Mouse (Mus musculus) neural tube, embryonic 15.5 days (tissue): ENCODE data around the gene Tmem184a. TPM values are rescaled to one million over a fixed set of nuclear protein-coding genes. Genes with fewer than 3 reads are reported as not detected.
A peak's percentile ranks its signal among the peaks of the same experiment; 100 is the strongest.

Source experiments
- ATAC-seq: fragments of 200-750 bp; cut with Nextera tagmentation; 2 replicates; pipeline ENCODE4 v1.8.0; 2017; ENCODE audit warnings: mild to moderate bottlenecking, moderate TSS enrichment, moderate library complexity; ENCODE audit not compliant: low FRiP score
- H3K27ac ChIP-seq: fragments of 300-500 bp; sonication (generic); replicated peaks from 2 replicates; pipeline ENCODE4 v1.5.1; 2015; ENCODE audit warnings: mild to moderate bottlenecking, inconsistent platforms
- H3K27me3 ChIP-seq: fragments of 300-500 bp; sonication (generic); replicated peaks from 2 replicates; pipeline ENCODE4 v1.6.1; 2015; ENCODE audit warnings: inconsistent platforms
- H3K36me3 ChIP-seq: fragments of 300-500 bp; sonication (generic); 2 replicates; pipeline ENCODE4 v1.6.1; 2015; ENCODE audit warnings: inconsistent platforms
- H3K4me1 ChIP-seq: fragments of 300-500 bp; sonication (generic); 2 replicates; pipeline ENCODE4 v1.6.1; 2015; ENCODE audit warnings: inconsistent platforms
- H3K4me2 ChIP-seq: fragments of 300-500 bp; sonication (generic); 2 replicates; pipeline ENCODE4 v1.6.1; 2015; ENCODE audit warnings: inconsistent platforms, mild to moderate bottlenecking, moderate library complexity
- H3K4me3 ChIP-seq: fragments of 300-500 bp; sonication (generic); replicated peaks from 2 replicates; pipeline ENCODE4 v1.5.1; 2015; ENCODE audit warnings: mild to moderate bottlenecking, inconsistent platforms
- H3K9ac ChIP-seq: fragments of 300-500 bp; sonication (generic); replicated peaks from 2 replicates; pipeline ENCODE4 v1.6.1; 2015; ENCODE audit warnings: mild to moderate bottlenecking, inconsistent platforms
- H3K9me3 ChIP-seq: fragments of 300-500 bp; sonication (generic); replicated peaks from 2 replicates; pipeline ENCODE4 v1.6.1; 2016; ENCODE audit warnings: inconsistent platforms
- WGBS: fragments of 180-500 bp; shearing (Covaris S2); methylation state at CpG from one replicate; pipeline ENCODE4 v1.1.7; 2015; ENCODE audit warnings: mixed read lengths; 5-methylcytosine and 5-hydroxymethylcytosine counted together
- polyA plus RNA-seq: library from polyadenylated mRNA; unstranded; fragments of >200 nt; fragmentation: Nextera tagmentation; extraction: Ambion mirVana; gene quantifications from 2 replicates; pipeline ENCODE4 v1.2.1, GENCODE M21; 2015

Gene Tmem184a
- polyA plus RNA-seq, 1 experiment from 2014 or later = 0.20 TPM

GRCm38 (mm10) chr5:139791227-139792158, 28.2 kb downstream of the Tmem184a start, which contains the start of gene Mafk:
Gene Mafk (plus strand): TSS chr5:139791513.
- Histone ChIP-seq H3K9ac (peak within 1 kb of the TSS; percentile 52), H3K27ac (peak within 1 kb of the TSS; percentile 64), H3K4me1 (peaks cover 39% of the 10 kb centered on the region), H3K4me2 (peak within 1 kb of the TSS; percentile 100), H3K4me3 (peak within 1 kb of the TSS; percentile 80), H3K9me3 (no peaks in the 10 kb centered on the region), H3K36me3 (no peaks in the 10 kb centered on the region), H3K27me3 (no peaks in the 10 kb centered on the region)
- ATAC-seq = peak; percentile 85
- under 1% methylated on average over 92 of the region's 92 CpGs for WGBS

DNA sequence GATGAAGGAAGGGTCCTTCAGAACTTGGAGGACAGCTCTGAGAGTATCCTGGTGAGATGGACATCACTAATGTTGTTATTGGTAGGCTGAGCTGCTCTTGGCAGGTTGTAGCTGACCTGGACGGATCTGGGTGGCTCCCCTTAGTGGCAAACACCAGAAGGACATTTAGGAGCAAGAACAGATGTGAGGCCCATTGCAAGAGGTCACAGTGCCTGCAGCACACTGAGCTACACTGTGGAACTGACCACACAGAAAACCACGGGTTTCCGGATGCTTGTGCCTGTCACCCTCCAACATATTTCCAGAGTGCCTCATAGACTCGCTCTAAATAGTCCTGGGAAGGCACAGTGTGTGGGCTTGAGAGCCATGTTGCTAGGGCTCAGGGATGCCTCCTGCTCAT, 30.3 kb downstream of the Tmem184a start:
- no peak overlapping the region for H3K4me3 ChIP-seq
- H3K9ac ChIP-seq = no peak overlapping the region
- no peaks in the 10 kb centered on the region for H3K9me3 ChIP-seq
- peaks cover 24% of the 10 kb centered on the region for H3K4me1 ChIP-seq
- whole genome bisulfite sequencing = 61% methylated on average over 4 of the region's 4 CpGs
- no peaks in the 10 kb centered on the region for H3K36me3 ChIP-seq
- ATAC-seq = no peak
- H3K27me3 ChIP-seq = no peaks in the 10 kb centered on the region
- no peak overlapping the region for H3K27ac ChIP-seq
- no peak overlapping the region for H3K4me2 ChIP-seq

GRCm38 (mm10) chr5:139781406-139781805, 38.3 kb downstream of the Tmem184a start:
- Histone ChIP-seq H3K4me1 (no peaks in the 10 kb centered on the region), H3K9ac (no peak overlapping the region)

GRCm38 (mm10) chr5:139776966-139777365, 42.8 kb downstream of the Tmem184a start:
- no peaks in the 10 kb centered on the region for H3K27me3 ChIP-seq
- H3K4me2 ChIP-seq = no peak overlapping the region
- no peak for ATAC-seq
- H3K36me3 ChIP-seq = peaks cover 16% of the 10 kb centered on the region
- H3K4me1 ChIP-seq = peaks cover 14% of the 10 kb centered on the region
- 85% methylated on average over 5 of the region's 5 CpGs for WGBS
- H3K27ac ChIP-seq = no peak overlapping the region
- no peak overlapping the region for H3K4me3 ChIP-seq
- H3K9me3 ChIP-seq = no peaks in the 10 kb centered on the region
- no peak overlapping the region for H3K9ac ChIP-seq

More at GRCm38 (mm10) chr5:139781406-139781805, 38.3 kb downstream of the Tmem184a start:
- no peaks in the 10 kb centered on the region for H3K27me3 ChIP-seq
- 82% methylated on average over 8 of the region's 8 CpGs for WGBS
- no peak overlapping the region for H3K4me2 ChIP-seq
- no peaks in the 10 kb centered on the region for H3K9me3 ChIP-seq
- no peak overlapping the region for H3K27ac ChIP-seq
- no peak for ATAC-seq
- H3K4me3 ChIP-seq = no peak overlapping the region
- H3K36me3 ChIP-seq = no peaks in the 10 kb centered on the region

DNA sequence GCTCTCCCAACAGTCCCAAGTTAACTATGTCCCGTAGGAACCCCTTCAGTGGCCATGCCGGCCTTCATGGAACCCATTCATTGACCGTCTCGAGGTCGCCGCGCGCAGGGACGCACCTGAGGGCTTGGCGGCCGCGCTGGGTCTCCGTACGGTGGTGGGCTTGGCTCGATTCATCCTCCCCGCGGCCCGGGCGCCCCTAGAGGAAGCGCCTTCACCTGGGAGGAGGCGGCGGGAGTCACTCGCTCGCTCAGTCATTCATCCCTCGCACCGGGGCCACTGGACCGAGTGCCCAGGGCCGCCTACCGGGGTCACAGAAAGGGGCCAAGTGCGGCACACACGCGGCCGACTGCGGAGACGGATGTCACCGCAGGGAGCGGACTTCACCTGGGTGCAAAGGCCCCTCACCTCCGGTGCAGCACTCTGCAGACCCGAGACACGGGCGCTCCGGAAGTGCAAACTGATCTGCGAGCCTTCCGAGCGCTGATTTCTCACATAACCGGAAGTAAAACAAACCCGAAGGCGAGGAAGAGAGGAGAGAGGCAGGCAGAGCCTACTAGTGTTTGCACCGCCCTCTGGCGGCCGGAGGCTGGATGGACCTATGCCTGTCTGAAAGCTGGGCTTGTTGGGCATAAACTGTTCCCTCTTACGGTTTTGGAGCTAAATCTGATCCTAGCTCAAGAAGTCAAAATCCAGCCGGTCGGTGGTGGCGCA, 44.3 kb downstream of the Tmem184a start, which contains the start of gene Ints1:
Gene Ints1 (minus strand): TSS at position 459 of the 711 bp plus-strand sequence.
- H3K27ac ChIP-seq = peak within 1 kb of the TSS; percentile 72

DNA sequence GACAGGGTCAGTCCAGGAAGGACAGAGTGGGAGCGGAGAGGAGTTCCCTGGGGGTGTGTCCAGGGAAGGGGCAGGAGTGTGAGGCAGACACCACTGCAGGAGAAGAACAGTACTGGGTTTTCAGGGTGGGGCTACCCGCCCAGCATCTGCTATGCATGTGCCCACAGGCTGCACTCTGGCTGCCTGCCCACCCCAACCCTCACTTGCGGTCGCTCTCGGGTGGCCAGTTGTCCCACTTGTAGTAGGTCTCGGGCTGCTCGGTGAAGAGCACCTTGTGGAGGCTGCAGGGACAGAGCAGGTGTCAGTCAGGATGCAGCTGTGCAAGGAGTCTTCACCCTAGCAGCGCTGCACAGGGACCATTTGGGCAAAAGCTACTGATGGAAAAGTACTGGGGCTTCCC, 51.5 kb downstream of the Tmem184a start:
- Histone ChIP-seq H3K27me3 (no peaks in the 10 kb centered on the region), H3K27ac (no peak overlapping the region), H3K4me2 (no peak overlapping the region), H3K36me3 (peaks cover 94% of the 10 kb centered on the region), H3K9me3 (no peaks in the 10 kb centered on the region), H3K9ac (no peak overlapping the region), H3K4me3 (no peak overlapping the region), H3K4me1 (no peaks in the 10 kb centered on the region)
- 94% methylated on average over 8 of the region's 8 CpGs for WGBS
- no peak for ATAC-seq

More for the DNA sequence above, 44.3 kb downstream of the Tmem184a start, which contains the start of gene Ints1:
- Histone ChIP-seq H3K4me3 (peak within 1 kb of the TSS; percentile 97), H3K4me1 (peaks cover 14% of the 10 kb centered on the region), H3K9ac (peak within 1 kb of the TSS; percentile 83), H3K27me3 (no peaks in the 10 kb centered on the region), H3K36me3 (peaks cover 32% of the 10 kb centered on the region), H3K9me3 (no peaks in the 10 kb centered on the region), H3K4me2 (peak within 1 kb of the TSS; percentile 94)
- peak; percentile 87 for ATAC-seq
- WGBS = under 1% methylated on average over 55 of the region's 55 CpGs

GRCm38 (mm10) chr5:139764296-139764695, 55.4 kb downstream of the Tmem184a start:
- H3K36me3 ChIP-seq = peaks cover 95% of the 10 kb centered on the region
- no peak overlapping the region for H3K4me3 ChIP-seq
- 80% methylated on average over 11 of the region's 11 CpGs for WGBS
- no peaks in the 10 kb centered on the region for H3K27me3 ChIP-seq
- no peak overlapping the region for H3K9ac ChIP-seq
- no peak overlapping the region for H3K4me2 ChIP-seq
- no peak for ATAC-seq
- no peaks in the 10 kb centered on the region for H3K9me3 ChIP-seq
- no peaks in the 10 kb centered on the region for H3K4me1 ChIP-seq
- H3K27ac ChIP-seq = no peak overlapping the region

DNA sequence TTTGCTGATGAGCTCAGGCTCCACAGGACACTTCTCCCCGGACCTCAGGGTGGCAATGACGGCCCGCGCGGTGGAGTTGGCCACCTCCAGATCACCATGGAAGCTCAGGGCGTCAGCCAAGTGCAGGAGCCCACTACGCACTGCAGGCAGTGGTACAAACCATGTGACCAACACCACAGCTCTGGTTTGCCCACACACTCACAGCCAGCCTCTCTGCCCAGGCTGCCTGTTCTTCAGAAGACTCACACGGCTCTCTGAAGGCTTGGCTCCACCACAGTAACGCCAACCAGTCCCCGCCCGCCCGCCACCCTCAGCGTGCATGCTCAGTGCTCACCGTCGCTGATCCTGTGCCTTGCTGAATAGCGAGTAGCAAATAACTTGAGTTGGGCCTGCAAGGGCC, 61.6 kb downstream of the Tmem184a start:
- H3K9me3 ChIP-seq = no peaks in the 10 kb centered on the region
- no peak overlapping the region for H3K9ac ChIP-seq
- 89% methylated on average over 16 of the region's 16 CpGs for WGBS
- H3K4me3 ChIP-seq = no peak overlapping the region
- no peak overlapping the region for H3K27ac ChIP-seq
- peaks cover 94% of the 10 kb centered on the region for H3K36me3 ChIP-seq
- H3K27me3 ChIP-seq = no peaks in the 10 kb centered on the region
- no peaks in the 10 kb centered on the region for H3K4me1 ChIP-seq
- no peak for ATAC-seq
- H3K4me2 ChIP-seq = no peak overlapping the region

DNA sequence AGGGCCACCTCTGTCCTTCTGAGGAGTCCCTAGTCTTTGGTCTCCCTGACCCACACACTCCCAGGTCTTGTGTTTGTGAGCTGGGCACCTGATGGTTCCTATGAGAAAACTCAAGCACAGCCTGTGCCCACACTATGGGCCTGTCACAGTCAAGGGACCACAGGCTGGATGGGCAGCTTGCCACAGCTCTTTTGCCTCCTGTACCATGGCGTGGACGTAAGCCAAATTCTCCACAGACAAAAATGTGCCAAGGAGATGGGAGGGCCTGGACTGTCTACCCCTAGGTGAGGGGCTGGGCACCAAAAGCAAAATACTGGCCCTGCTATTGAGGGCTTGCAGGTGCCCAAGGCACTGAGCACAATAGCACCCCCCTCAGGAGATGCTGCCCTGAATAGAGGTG, 63.1 kb downstream of the Tmem184a start:
- Histone ChIP-seq H3K36me3 (peaks cover 94% of the 10 kb centered on the region), H3K27ac (no peak overlapping the region), H3K9me3 (no peaks in the 10 kb centered on the region), H3K4me1 (no peaks in the 10 kb centered on the region), H3K27me3 (no peaks in the 10 kb centered on the region), H3K4me3 (no peak overlapping the region), H3K9ac (no peak overlapping the region), H3K4me2 (no peak overlapping the region)
- 85% methylated on average over 2 of the region's 2 CpGs for WGBS
- ATAC-seq = no peak

GRCm38 (mm10) chr5:139756135-139756534, 63.6 kb downstream of the Tmem184a start:
- H3K27ac ChIP-seq = no peak overlapping the region
- no peaks in the 10 kb centered on the region for H3K4me1 ChIP-seq
- no peaks in the 10 kb centered on the region for H3K27me3 ChIP-seq
- ATAC-seq = no peak
- 91% methylated on average over 12 of the region's 12 CpGs for WGBS
- H3K36me3 ChIP-seq = peaks cover 96% of the 10 kb centered on the region
- H3K4me2 ChIP-seq = no peak overlapping the region
- no peak overlapping the region for H3K9ac ChIP-seq
- H3K9me3 ChIP-seq = no peaks in the 10 kb centered on the region
- H3K4me3 ChIP-seq = no peak overlapping the region

DNA sequence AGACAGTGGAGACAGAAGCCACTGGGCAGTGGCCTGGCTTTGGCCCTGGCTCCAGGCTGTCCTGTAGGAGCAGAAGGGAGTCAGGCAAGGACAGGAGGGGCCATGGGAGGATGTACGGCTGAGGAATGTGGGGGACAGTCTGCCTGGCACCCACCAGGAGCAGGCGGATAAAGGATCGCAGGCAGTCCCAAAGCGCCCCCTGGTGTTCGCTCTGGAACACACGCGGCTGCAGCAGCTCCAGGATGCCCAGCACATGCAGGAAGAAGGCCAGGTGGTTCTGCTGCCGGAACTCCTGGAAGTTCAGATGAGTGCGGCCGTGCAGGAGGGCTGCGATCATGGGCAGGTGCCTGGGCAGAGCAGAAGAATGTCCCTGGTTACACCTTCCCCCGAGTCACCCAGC, 65.0 kb downstream of the Tmem184a start:
- Histone ChIP-seq H3K9me3 (no peaks in the 10 kb centered on the region), H3K4me3 (no peak overlapping the region), H3K9ac (no peak overlapping the region), H3K27ac (no peak overlapping the region), H3K4me1 (no peaks in the 10 kb centered on the region), H3K4me2 (no peak overlapping the region), H3K36me3 (peaks cover 87% of the 10 kb centered on the region), H3K27me3 (no peaks in the 10 kb centered on the region)
- ATAC-seq = no peak
- WGBS = 34% methylated on average over 12 of the region's 12 CpGs
